Mouse (Mus musculus) kidney, adult 2 months (tissue): Measurements from ENCODE around the gene Gpx7.

Experiments
- CTCF ChIP-seq: fragments of 200-500 bp; conservative IDR thresholded peaks from 2 replicates; pipeline ENCODE4 v1.5.1; 2011; ENCODE audit warnings: low read depth, mild to moderate bottlenecking, control low read depth, low read length, moderate library complexity, mixed read lengths; ENCODE audit not compliant: insufficient read depth, insufficient read length
- POLR2A ChIP-seq: fragments of 200-500 bp; IDR thresholded peaks from one replicate; pipeline ENCODE4 v1.6.1; 2011; ENCODE audit warnings: low read depth, low read length, control low read depth

DNA sequence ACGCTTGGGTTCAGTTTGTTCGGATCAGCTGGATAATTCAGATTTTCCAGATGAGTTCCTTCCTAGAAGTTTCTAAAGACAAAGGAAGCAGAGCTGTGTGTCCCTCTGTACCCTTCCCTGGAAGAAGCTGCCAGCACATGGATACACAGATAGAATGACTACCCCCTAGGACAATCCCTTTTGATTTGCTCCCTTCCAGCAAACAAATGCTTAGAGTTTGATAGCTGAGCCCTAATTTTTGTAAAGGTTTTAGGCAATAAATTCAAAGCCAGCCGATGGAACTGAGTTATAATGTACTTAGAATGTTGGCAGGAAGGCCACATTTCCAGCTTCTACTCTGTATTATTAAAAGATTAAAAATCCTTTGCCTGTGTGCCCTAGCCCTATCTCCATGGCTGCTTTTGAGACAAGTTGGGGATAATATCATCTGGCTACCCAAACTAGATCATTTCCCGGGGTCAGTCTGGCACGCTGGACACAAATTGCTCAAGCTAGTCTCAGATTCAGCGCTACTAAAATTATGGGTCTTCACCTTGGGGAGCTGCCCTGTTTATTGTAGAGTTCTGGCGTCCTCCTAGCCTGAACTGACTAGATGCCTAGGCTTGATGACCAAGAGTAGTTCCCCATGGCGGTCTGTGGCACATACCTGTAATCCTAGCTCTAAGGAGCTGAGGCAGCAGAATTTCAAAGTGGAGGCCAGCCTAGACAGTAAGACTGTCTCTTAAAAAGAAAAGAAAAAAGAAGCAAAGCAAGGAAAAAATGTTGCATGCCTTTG lies 2.7 kb downstream of the Gpx7 start:
- TF ChIP-seq CTCF (no peak), POLR2A (no peak)
